Mouse (Mus musculus) CH12F3 (cell line): ENCODE measurements at regions not wholly inside any gene's neighbourhood (a gene's known extent, or its start where the extent isn't known, plus 50 kb on each side); places are given as distances from the start of the nearest gene placed in this dataset.
"Not testable (repeated sequence)": the region's sequence is repeated elsewhere in the genome, so short reads cannot be mapped to it uniquely, and the experiment has no call there.

Experiments
- in situ Hi-C: fragments of 300-500 bp; cut with MboI; formaldehyde crosslinking; loops from 2 replicates; pipeline ENCODE4 v1.14.3; 2020; ENCODE audit warnings: low sequenced_read_pairs

DNA sequence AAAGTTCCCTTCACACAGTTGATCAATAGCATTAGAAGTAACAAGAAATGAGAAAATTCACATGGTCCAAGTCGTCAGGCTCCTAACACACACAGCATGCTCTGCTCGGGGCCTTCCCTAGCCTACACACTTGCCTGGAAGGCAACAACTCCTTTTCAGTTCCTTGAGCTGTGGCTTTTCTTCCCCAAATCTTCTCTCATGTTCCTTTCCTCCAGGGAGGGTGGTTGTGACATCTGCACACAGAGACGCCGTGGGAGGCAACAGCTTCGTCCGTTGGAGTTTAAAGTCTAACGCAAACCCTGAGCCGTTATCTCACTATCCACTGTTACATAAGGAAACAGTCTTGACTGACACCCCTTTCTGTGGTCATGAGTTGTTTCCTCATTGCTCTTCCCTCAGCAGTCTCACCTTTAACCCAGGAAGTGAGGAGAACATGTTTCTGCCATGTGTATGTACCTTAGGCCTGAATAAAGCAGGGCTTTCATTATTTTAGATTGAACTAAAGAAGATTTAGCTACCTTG is 88.4 kb upstream of the Tbl1xr1 start:
- in situ Hi-C loops = no loop called here

- in situ Hi-C loops = no loop called here
Observed at GRCm38 (mm10) chr3:21990526-21990925, 85.9 kb upstream of the Tbl1xr1 start.

DNA sequence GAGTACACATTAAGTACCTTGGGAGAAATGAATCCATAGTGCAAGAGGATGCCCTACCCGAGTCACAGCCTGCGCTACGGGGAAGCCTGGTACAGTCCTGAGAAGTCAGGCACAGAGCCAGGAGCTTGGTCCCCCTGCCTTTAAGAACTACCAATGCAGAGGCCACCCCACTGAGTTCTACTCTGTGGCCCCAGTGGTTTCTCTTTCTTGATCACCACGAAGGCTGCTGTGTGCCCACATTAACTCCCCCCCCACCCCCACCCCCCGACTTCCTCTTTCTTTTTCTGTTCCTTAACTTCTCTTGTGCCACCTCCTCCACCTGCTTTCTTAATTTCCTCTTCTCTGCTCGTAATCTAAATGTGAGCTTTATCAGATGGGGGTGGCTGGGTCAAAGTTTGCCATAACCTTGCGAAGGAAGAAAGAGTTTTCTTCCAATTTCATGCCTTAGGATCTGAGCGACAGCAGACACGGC is 84.7 kb upstream of the Tbl1xr1 start:
- in situ Hi-C loops = no loop called here

DNA sequence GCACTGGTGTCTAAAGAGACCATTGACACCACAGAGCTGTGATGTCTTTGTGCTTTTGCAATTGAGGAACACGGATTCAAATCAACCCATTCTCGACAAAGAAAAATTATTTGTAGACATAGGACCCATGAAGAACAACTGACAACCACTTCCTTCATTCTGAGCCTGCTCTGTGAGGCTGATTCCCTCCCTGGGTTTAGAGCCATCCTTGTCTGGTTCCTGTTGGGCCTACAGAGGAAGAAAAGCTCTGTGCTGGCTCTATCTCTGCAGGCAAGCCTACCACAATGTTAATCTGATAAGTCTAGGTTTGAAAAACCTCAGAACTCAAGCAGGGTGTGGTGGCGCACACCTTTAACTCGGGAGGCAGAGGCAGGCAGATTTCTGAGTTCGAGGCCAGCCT is 84.2 kb upstream of the Tbl1xr1 start:
- in situ Hi-C loops = no loop called here

GRCm38 (mm10) chr3:21993961-21994360 is 82.5 kb upstream of the Tbl1xr1 start:
- in situ Hi-C loops = no loop called here

DNA sequence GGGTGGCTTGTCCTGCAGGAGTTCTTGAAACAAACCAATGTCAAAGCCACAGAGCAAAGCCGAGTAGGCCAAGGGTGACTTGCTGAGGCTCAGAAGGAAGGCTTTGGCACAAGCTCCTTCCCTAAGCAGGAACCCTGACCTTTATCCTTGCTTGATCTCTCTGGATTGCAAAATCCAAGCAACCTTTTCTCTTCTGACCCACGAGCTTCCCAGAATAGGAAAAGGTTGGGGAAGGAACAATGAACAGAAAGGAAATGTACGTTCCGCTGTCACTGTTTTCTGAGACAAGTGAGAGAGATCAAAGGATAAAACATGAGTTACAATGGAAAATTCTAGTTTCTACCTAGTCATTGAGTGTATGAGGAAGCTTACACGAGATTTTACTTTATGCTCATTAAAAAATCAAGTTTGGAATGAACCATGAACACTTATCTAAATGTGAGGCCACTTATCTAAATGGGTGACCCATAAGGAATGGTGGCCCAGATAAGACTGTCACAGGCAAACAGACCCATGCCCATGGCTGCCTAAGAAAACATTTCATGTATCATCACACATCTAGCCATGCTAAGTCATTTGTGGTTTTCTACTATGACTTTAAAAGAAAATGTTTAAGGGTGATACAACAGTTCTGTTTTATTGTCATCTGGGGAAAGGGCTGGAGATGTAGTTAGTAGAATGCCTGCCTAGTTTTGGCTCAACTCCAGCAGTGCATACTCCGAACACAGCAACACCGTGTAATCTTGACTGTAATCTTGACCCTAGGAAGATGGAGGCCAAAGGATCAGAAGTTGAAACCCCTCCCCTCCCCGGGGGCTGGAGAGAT is 80.7 kb upstream of the Tbl1xr1 start:
- in situ Hi-C loops = no loop called here

DNA sequence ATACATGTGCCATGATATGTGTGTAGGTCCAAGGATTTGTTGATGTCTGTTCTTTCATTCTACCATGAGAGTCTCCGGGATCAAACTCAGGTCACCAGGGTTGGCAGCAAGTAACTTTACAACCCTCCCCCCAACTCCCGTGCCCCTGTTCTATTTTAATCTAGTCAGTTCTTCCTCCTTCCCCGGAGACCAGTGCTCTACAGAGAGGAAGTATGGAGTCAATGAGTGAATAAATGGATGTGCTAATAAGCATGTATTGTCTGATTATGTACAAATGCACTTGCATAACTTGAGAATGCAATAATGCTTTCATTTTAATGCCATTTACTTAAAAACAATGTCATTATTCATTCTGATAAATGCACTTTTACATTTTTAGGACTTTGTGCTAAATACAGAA is 79.1 kb upstream of the Tbl1xr1 start:
- in situ Hi-C loops = no loop called here

- in situ Hi-C loops = no loop called here
Observed at GRCm38 (mm10) chr3:22005456-22005855, 71.0 kb upstream of the Tbl1xr1 start.

DNA sequence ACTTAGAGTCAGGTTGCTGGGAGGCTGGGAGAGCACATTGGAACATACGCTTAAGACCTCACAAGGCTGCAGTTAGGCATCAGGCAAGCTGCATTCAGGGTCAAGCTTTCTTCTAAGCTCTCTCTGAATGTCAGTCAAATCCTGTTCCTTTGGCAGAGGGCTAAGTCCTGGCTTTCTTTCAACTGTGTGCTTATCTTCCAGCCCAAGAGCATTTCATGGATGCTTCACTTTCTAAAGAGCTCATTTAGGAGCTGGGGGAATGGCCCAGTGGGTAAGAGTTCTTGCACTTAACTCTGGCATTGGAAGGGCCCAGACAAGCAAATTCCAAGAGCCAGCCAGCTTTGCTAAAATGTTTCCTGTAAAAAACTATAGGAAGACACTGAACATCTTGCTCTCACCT is 70.3 kb upstream of the Tbl1xr1 start:
- in situ Hi-C loops = no loop called here

DNA sequence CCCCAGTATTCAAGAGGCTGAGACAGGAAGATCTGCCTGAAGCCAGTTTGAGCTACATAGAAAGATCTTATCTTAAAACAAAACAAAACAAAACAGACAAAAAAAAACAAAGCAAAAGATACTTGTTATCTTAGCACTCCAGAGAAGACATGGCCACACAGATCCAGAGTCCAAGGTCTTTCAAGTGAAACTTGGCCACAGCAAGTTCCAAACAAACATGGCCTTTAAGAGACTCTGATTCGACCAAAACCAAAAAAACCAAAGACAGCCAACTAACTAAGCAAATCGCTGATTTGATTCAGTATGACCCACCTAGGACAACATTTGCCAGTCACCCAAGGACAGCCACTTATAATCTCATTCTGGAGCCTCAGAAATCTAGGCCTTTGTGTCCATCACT is 69.8 kb upstream of the Tbl1xr1 start:
- in situ Hi-C loops = no loop called here

GRCm38 (mm10) chr3:22007736-22008135 is 68.7 kb upstream of the Tbl1xr1 start:
- in situ Hi-C loops = no loop called here

- in situ Hi-C loops = no loop called here
Observed at GRCm38 (mm10) chr3:22008432-22008831, 68.0 kb upstream of the Tbl1xr1 start.

- in situ Hi-C loops = no loop called here
Observed at GRCm38 (mm10) chr3:22009898-22010699, 66.4 kb upstream of the Tbl1xr1 start.

GRCm38 (mm10) chr3:22010700-22010991 is 65.8 kb upstream of the Tbl1xr1 start:
- in situ Hi-C loops = not testable (repeated sequence)

GRCm38 (mm10) chr3:22021360-22021935 is 55.0 kb upstream of the Tbl1xr1 start:
- in situ Hi-C loops = no loop called here

- in situ Hi-C loops = no loop called here
Observed at GRCm38 (mm10) chr3:22022418-22022817, 54.0 kb upstream of the Tbl1xr1 start.

DNA sequence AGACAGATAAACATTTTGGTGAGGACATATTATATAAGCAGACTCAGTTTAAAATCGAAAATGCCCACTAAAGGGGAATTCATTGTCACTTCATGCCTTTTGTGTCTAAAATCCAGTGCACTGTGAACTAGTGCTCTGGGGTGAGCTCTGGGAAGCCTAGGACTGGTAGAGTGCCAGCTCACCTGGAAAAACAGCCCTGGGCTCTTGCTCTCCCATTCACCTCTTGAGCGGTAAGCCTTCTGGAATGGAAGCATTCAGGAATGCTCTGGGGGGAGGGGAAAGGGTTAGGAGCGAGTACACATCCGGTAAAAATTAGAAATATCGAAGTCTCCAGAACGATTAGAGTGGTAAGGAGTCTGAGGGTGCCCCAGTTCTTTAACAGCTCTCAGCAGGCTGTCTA is 53.4 kb upstream of the Tbl1xr1 start:
- in situ Hi-C loops = no loop called here

DNA sequence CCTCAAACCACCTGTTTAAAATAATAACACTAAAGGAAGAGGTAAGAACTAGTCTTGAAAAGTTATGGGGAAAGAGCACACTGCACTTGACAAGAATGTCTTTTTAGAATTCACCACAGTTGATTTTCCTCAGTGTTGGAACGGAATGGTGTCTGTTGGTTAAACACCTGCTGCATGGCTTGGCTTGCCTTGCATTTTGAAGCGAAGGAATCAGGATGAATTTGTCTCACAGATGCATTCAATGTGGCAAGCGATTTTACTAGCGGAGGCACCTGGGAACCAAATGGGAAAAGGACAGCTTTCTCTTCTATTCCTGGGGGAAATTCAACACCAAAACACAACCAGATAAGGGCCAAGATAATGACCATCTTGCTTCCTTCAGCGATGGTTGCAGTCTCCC is 52.9 kb upstream of the Tbl1xr1 start:
- in situ Hi-C loops = no loop called here

GRCm38 (mm10) chr3:22024200-22024599 is 52.3 kb upstream of the Tbl1xr1 start:
- in situ Hi-C loops = no loop called here

DNA sequence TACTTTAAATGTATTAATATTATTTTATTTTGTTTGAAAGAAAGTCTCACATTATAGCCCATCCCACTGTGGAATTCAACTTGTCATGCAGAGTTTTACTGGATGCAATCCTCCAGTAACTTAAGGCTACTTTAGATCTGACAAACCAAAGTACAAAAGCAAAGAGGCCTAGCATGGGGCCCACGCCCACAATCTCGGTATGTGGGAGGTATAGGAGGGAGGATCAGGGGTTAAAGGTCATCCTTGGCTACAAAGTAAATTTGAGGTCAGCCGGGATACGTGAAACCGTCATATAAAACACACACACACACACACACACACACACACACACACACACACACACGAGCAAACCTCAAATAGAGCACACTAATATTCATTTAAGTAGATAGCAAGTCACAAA is 51.3 kb upstream of the Tbl1xr1 start:
- in situ Hi-C loops = no loop called here

- in situ Hi-C loops = no loop called here
Observed at GRCm38 (mm10) chr3:22025615-22026014, 50.8 kb upstream of the Tbl1xr1 start.
